Mouse (Mus musculus): Measurements from ENCODE around the gene Masp1.

- TF ChIP-seq POLR2A (IDR thresholded peaks at IDR 0.05; ENCODE audit: low read depth, low read length) (no peak), CTCF (IDR thresholded peaks at IDR 0.05; ENCODE audit: extremely low read depth, insufficient read depth, insufficient read length, insufficient replicate concordance) (no peak)
These were observed 27.2 kb upstream of the Masp1 start for GRCm38 (mm10) chr16:23547783-23548182.

Measured in spleen, adult 2 months (tissue).